Mouse (Mus musculus): ENCODE measurements around the gene Arfrp1. TPM values are rescaled to one million over a fixed set of nuclear protein-coding genes. Genes with fewer than 3 reads are reported as not detected.

The Arfrp1 gene
- polyA plus RNA-seq, 1 experiment from 2014 or later: 49.7 TPM

- no peak for DNase-seq (ENCODE audit: low spot score)
- H3K27me3 ChIP-seq (ENCODE audit: control insufficient read depth, insufficient read depth, low read length): peaks cover 27% of the 10 kb centered on the region
- 73% methylated on average over 3 of the region's 3 CpGs for WGBS
- H3K4me1 ChIP-seq (ENCODE audit: control insufficient read depth, insufficient read depth, low read length): no peaks in the 10 kb centered on the region; the same call in 1 of the 2 replicates
- H3K36me3 ChIP-seq (replicated peaks; ENCODE audit: control insufficient read depth, insufficient read depth, low read depth, low read length): no peaks in the 10 kb centered on the region
- ATAC-seq (replicated peaks; ENCODE audit: insufficient number of reproducible peaks, low FRiP score, low TSS enrichment, low read depth): no peak
- no peak overlapping the region for H3K4me3 ChIP-seq (ENCODE audit: low read depth, low read length)
- H3K9ac ChIP-seq (replicated peaks; ENCODE audit: low read length): no peak overlapping the region
- H3K4me2 ChIP-seq (ENCODE audit: low read depth, low read length): no peak overlapping the region
- no peak overlapping the region for H3K27ac ChIP-seq (replicated peaks; ENCODE audit: low read depth, low read length)
- no peaks in the 10 kb centered on the region for H3K9me3 ChIP-seq (replicated peaks; ENCODE audit: control insufficient read depth, low read length)
Observed at GRCm38 (mm10) chr2:181312435-181312834, 52.8 kb downstream of the Arfrp1 start.

Other genes starting within 250 kb of the Arfrp1 start
- gene Kcnq2, start 230.1 kb downstream of the Arfrp1 start, polyA plus RNA-seq (2014; fragmentation: Nextera tagmentation; extraction: Ambion mirVana): 1.5 and 2.0 TPM in 2 replicates
- 0.25 and 0.42 TPM in 2 replicates for gene Eef1a2, start 208.4 kb downstream of the Arfrp1 start, polyA plus RNA-seq (2014; fragmentation: Nextera tagmentation; extraction: Ambion mirVana)
- 443 and 483 TPM in 2 replicates for gene Ppdpf, start 178.2 kb downstream of the Arfrp1 start, polyA plus RNA-seq (2014; fragmentation: Nextera tagmentation; extraction: Ambion mirVana)
- gene Ptk6, start 162.6 kb downstream of the Arfrp1 start, polyA plus RNA-seq (2014; fragmentation: Nextera tagmentation; extraction: Ambion mirVana): not detected in 2 replicates
- 0.08 TPM in 1 of 2 replicates, not detected in the other for gene Srms, start 152.2 kb downstream of the Arfrp1 start, polyA plus RNA-seq (2014; fragmentation: Nextera tagmentation; extraction: Ambion mirVana)
- gene Fndc11, start 145.4 kb downstream of the Arfrp1 start, polyA plus RNA-seq (2014; fragmentation: Nextera tagmentation; extraction: Ambion mirVana): 0.49 TPM in 1 of 2 replicates, not detected in the other
- gene Helz2, start 123.4 kb downstream of the Arfrp1 start, polyA plus RNA-seq (2014; fragmentation: Nextera tagmentation; extraction: Ambion mirVana): 0.54 and 0.70 TPM in 2 replicates
- gene Gmeb2, start 77.4 kb downstream of the Arfrp1 start, polyA plus RNA-seq (2014; fragmentation: Nextera tagmentation; extraction: Ambion mirVana): 18.0 and 18.3 TPM in 2 replicates
- gene Stmn3, start 50.9 kb downstream of the Arfrp1 start, polyA plus RNA-seq (2014; fragmentation: Nextera tagmentation; extraction: Ambion mirVana): 79.6 and 98.0 TPM in 2 replicates
- 52.5 and 55.9 TPM in 2 replicates for gene Rtel1, start 45.7 kb downstream of the Arfrp1 start, polyA plus RNA-seq (2014; fragmentation: Nextera tagmentation; extraction: Ambion mirVana)
- gene Zgpat, start 476 bp downstream of the Arfrp1 start, polyA plus RNA-seq (2014; fragmentation: Nextera tagmentation; extraction: Ambion mirVana): 29.1 and 37.0 TPM in 2 replicates
- 15.2 and 18.5 TPM in 2 replicates for gene Lime1, start 14.7 kb upstream of the Arfrp1 start, polyA plus RNA-seq (2014; fragmentation: Nextera tagmentation; extraction: Ambion mirVana)
- gene Zbtb46, start 94.0 kb upstream of the Arfrp1 start, polyA plus RNA-seq (2014; fragmentation: Nextera tagmentation; extraction: Ambion mirVana): 7.4 and 9.0 TPM in 2 replicates
- 0.11 and 0.15 TPM in 2 replicates for gene Abhd16b, start 127.8 kb upstream of the Arfrp1 start, polyA plus RNA-seq (2014; fragmentation: Nextera tagmentation; extraction: Ambion mirVana)
- 166 and 169 TPM in 2 replicates for gene Tpd52l2, start 131.7 kb upstream of the Arfrp1 start, polyA plus RNA-seq (2014; fragmentation: Nextera tagmentation; extraction: Ambion mirVana)
- gene Dnajc5, start 155.1 kb upstream of the Arfrp1 start, polyA plus RNA-seq (2014; fragmentation: Nextera tagmentation; extraction: Ambion mirVana): 77.0 and 79.1 TPM in 2 replicates
- gene Uckl1, start 219.5 kb upstream of the Arfrp1 start, polyA plus RNA-seq (2014; fragmentation: Nextera tagmentation; extraction: Ambion mirVana): 33.5 and 38.6 TPM in 2 replicates
- gene Prpf6, start 226.5 kb upstream of the Arfrp1 start, polyA plus RNA-seq (2014; fragmentation: Nextera tagmentation; extraction: Ambion mirVana): 79.0 and 80.3 TPM in 2 replicates
- 24.4 and 31.3 TPM in 2 replicates for gene Zfp512b, start 227.4 kb upstream of the Arfrp1 start, polyA plus RNA-seq (2014; fragmentation: Nextera tagmentation; extraction: Ambion mirVana)
- 22.7 and 30.3 TPM in 2 replicates for gene Samd10, start 233.8 kb upstream of the Arfrp1 start, polyA plus RNA-seq (2014; fragmentation: Nextera tagmentation; extraction: Ambion mirVana)